Mouse (Mus musculus) forebrain, embryonic 12.5 days (tissue): ENCODE measurements around the gene Cmbl. TPM values are rescaled to one million over a fixed set of nuclear protein-coding genes. Genes with fewer than 3 reads are reported as not detected.

ENCODE experiments used
- ATAC-seq: fragments of 200-750 bp; cut with Nextera tagmentation; 2 replicates; pipeline ENCODE4 v1.8.0; 2017; ENCODE audit warnings: moderate TSS enrichment; ENCODE audit not compliant: low FRiP score
- H3K27ac ChIP-seq: fragments of 300-500 bp; sonication (generic); 2 replicates; pipeline ENCODE4 v1.5.1; 2016; ENCODE audit warnings: mild to moderate bottlenecking
- H3K27me3 ChIP-seq: fragments of 300-500 bp; sonication (generic); 2 replicates; pipeline ENCODE4 v1.6.1; 2016; ENCODE audit warnings: mild to moderate bottlenecking
- H3K36me3 ChIP-seq: fragments of 300-500 bp; sonication (generic); replicated peaks from 2 replicates; pipeline ENCODE4 v1.6.1; 2016; ENCODE audit warnings: mild to moderate bottlenecking
- H3K4me1 ChIP-seq: fragments of 300-500 bp; sonication (generic); 2 replicates; pipeline ENCODE4 v1.6.1; 2016
- H3K4me2 ChIP-seq: fragments of 300-500 bp; sonication (generic); 2 replicates; pipeline ENCODE4 v1.6.1; 2016; ENCODE audit warnings: mild to moderate bottlenecking, moderate library complexity
- H3K4me3 ChIP-seq: fragments of 300-500 bp; sonication (generic); replicated peaks from 2 replicates; pipeline ENCODE4 v1.5.1; 2016; ENCODE audit warnings: mild to moderate bottlenecking
- H3K9ac ChIP-seq: fragments of 300-500 bp; sonication (generic); 2 replicates; pipeline ENCODE4 v1.6.1; 2016; ENCODE audit warnings: mild to moderate bottlenecking
- H3K9me3 ChIP-seq: fragments of 300-500 bp; sonication (generic); 2 replicates; pipeline ENCODE4 v1.6.1; 2016
- WGBS: fragments of 180-500 bp; shearing (Covaris S2); methylation state at CpG from one replicate; pipeline ENCODE4 v1.1.7; 2016; 5-methylcytosine and 5-hydroxymethylcytosine counted together
- polyA plus RNA-seq: library from polyadenylated mRNA; unstranded; fragments of >200 nt; fragmentation: Nextera tagmentation; extraction: Ambion mirVana; gene quantifications from 2 replicates; pipeline ENCODE4 v1.2.1, GENCODE M21; 2016

Gene Cmbl
- polyA plus RNA-seq, 1 experiment from 2014 or later = 2.1 TPM

DNA sequence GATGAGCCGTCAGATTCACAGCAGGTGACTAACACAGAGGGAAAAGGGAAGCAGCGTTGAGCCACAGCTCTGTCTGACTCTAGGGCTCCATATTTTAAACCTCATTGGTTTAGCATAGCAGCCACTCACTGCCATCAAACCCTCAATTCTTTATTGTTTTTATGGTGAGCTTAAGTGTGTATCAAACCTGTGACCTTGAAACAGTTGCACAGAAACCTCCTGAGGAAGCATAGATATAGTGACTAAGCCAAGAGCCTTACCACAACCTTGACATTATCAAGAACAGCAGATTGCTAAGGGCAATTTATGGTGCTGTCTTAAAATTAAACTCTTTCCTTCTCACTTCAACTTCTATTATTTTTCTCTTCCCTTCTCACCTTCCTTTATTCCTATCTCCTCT, 31.7 kb upstream of the Cmbl start:
- Histone ChIP-seq H3K4me1 (peaks cover 31% of the 10 kb centered on the region), H3K27me3 (no peaks in the 10 kb centered on the region), H3K27ac (no peak overlapping the region), H3K9me3 (no peaks in the 10 kb centered on the region), H3K36me3 (no peaks in the 10 kb centered on the region), H3K9ac (no peak overlapping the region), H3K4me3 (no peak overlapping the region), H3K4me2 (no peak overlapping the region)
- 83% methylated on average over 2 of the region's 2 CpGs for WGBS
- no peak for ATAC-seq

DNA sequence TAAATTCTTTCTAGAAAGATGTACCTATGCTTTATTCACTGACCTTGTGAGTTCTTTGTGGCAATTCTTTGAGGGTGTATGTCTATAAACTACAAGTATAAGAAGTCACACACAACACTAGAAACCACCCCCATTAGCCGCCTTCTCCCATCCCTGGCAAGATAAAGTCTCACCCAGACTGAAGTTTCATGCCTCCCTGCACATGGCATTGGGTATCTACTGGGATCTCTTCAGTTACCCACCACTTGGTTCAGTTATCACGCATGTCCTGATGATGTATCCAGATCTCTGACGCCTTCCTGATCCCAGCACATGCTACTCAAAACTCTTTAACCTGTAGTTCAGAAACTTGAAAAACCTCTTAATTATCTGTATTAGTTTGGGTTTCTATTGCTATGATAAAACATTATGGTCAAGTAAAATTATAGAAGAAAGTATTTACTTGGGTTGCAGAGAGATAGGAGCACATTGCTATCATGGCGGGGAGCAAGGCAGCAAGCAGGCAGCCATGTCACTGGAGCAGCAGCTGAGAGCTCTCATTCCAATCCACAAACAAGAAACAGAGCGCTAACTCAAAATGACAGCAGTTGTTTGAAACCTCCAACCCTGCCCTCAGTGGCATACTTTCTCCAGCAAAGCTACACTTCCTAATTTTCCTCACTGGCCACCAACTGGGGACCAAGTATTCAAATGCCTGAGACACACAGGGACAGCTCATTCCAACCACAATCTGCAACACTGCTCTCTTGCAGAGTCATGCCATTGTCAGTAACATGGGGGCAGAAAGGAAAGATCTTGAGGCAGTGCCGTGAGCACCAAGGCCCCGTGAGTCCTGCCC, 30.5 kb upstream of the Cmbl start:
- Histone ChIP-seq H3K4me2 (no peak overlapping the region), H3K27ac (peak overlapping the region; percentile 77; the same call in 1 of the 2 replicates), H3K9me3 (no peaks in the 10 kb centered on the region), H3K4me3 (no peak overlapping the region), H3K4me1 (peaks cover 22% of the 10 kb centered on the region), H3K36me3 (no peaks in the 10 kb centered on the region), H3K27me3 (no peaks in the 10 kb centered on the region), H3K9ac (no peak overlapping the region)
- WGBS = 87% methylated on average over 7 of the region's 7 CpGs
- ATAC-seq = no peak

DNA sequence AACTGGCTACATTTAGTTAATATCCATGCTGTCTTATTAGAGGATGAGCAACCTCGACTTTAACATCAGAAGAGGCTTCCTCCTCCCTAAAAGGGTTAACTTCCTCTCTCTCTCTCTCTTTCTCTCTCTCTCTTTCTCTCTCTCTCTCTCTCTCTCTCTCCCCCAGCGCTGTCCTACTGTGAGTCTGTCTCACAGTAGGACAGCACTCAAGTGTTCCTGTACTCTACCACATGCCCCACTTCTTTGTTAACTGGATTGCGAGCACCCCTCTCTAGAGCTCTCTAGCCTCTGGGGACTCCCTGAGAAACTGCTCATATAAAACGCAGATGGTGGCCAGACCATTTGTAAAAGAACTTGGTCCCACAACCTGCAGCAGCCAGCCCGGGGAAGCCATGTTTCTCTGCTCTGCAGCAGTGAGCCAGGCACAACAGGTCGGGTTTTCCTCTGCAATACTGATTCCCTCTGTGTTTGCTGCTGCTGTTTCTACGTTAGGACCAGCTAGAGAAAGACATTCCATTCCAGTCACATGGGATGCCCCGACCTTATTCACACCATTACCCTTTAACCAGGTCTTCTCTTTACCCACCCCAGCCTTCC, 29.8 kb upstream of the Cmbl start:
- Histone ChIP-seq H3K9me3 (no peaks in the 10 kb centered on the region), H3K27me3 (no peaks in the 10 kb centered on the region), H3K36me3 (no peaks in the 10 kb centered on the region), H3K4me3 (no peak overlapping the region), H3K4me1 (peaks cover 22% of the 10 kb centered on the region), H3K27ac (peak overlapping the region; percentile 77), H3K9ac (no peak overlapping the region), H3K4me2 (peak overlapping the region; percentile 30; the same call in 1 of the 2 replicates)
- no peak for ATAC-seq
- WGBS = 26% methylated on average over 8 of the region's 8 CpGs

DNA sequence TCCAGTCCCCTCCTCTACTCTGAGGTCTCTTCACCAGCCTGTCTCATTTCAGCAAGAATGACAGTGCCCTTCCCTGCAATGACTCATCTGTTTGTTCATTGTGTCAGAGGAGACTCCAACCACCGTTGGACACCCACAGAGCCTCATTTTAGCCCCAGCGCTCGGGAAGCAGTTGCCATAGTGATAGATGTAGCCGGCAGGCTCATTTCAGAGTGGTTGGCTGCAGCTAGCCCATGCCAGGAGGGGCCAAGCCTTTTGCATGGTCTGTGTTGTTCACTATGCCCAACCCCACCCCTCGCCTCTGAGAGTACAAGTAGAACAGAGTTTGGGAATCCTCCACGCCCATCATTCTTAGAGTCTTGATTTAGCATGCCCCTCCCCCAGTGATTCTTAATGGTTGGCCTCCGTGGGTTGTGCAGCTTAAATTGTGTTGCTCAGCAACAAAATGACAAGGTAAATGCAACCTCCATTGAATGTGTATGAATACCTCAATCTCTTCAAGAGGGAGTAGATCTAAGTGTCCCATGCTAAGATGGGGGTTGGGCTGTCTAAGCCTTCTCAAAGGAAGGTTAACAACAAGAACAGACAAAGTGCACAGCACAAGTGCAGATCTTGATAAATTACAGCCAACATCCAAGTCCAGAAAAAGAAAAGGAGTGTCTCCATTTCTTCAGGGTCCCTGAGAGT, 29.0 kb upstream of the Cmbl start:
- no peaks in the 10 kb centered on the region for H3K9me3 ChIP-seq
- H3K9ac ChIP-seq = no peak overlapping the region
- peak overlapping the region; percentile 30 for H3K4me2 ChIP-seq
- no peak overlapping the region for H3K4me3 ChIP-seq
- peak overlapping the region; percentile 77 for H3K27ac ChIP-seq
- 5% methylated on average over 7 of the region's 7 CpGs for WGBS
- H3K36me3 ChIP-seq = no peaks in the 10 kb centered on the region
- peak; percentile 85 for ATAC-seq
- no peaks in the 10 kb centered on the region for H3K27me3 ChIP-seq
- H3K4me1 ChIP-seq = peaks cover 22% of the 10 kb centered on the region

DNA sequence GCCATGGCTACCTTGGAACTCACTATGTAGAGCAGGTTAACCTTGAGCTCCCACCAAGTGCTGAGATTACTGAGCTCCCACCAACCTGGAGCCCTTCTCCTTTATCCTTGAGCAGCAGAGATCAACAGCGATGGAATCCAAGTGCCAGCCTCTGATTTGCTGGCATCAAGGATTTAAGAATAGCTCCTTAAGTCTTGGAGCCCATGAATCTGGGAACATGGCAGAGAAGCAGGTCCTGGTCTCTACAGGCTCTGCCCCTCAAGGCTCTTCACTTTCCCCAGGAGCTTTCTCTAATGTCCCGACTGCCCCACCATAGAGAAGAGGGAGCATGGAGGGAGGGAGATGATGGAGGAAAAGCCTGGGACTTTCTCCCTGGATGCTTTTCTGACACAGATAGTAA, 27.5 kb upstream of the Cmbl start:
- WGBS = 100% methylated on average over 2 of the region's 2 CpGs
- no peak overlapping the region for H3K4me2 ChIP-seq
- H3K4me3 ChIP-seq = no peak overlapping the region
- H3K36me3 ChIP-seq = no peaks in the 10 kb centered on the region
- no peaks in the 10 kb centered on the region for H3K27me3 ChIP-seq
- H3K27ac ChIP-seq = no peak overlapping the region
- H3K9me3 ChIP-seq = no peaks in the 10 kb centered on the region
- H3K4me1 ChIP-seq = peaks cover 34% of the 10 kb centered on the region
- H3K9ac ChIP-seq = no peak overlapping the region
- ATAC-seq = no peak

DNA sequence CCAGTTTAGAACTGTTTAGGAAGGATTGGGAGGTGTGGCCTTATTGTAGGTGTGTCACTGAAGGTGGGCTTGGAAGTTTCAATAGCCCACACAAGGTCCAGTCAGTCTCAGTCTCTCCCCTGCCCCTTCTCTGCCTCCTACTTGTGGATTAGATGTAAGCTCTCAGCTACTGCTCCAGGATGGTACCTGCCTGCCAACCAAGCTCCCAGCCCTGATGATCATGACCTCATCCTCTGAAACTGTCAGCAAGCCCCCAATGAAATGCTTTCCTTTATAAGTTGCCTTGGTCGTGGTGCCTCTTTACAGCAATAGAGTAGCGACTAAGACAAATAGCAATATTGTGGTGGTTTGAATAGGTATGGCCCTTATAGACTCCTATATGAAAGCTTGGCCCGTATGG, 26.8 kb upstream of the Cmbl start:
- no peak overlapping the region for H3K4me3 ChIP-seq
- H3K4me2 ChIP-seq = no peak overlapping the region
- H3K27ac ChIP-seq = no peak overlapping the region
- ATAC-seq = no peak
- peaks cover 38% of the 10 kb centered on the region for H3K4me1 ChIP-seq
- no peaks in the 10 kb centered on the region for H3K36me3 ChIP-seq
- no peaks in the 10 kb centered on the region for H3K27me3 ChIP-seq
- WGBS = 81% methylated on average over 3 of the region's 3 CpGs
- no peak overlapping the region for H3K9ac ChIP-seq
- H3K9me3 ChIP-seq = no peaks in the 10 kb centered on the region

DNA sequence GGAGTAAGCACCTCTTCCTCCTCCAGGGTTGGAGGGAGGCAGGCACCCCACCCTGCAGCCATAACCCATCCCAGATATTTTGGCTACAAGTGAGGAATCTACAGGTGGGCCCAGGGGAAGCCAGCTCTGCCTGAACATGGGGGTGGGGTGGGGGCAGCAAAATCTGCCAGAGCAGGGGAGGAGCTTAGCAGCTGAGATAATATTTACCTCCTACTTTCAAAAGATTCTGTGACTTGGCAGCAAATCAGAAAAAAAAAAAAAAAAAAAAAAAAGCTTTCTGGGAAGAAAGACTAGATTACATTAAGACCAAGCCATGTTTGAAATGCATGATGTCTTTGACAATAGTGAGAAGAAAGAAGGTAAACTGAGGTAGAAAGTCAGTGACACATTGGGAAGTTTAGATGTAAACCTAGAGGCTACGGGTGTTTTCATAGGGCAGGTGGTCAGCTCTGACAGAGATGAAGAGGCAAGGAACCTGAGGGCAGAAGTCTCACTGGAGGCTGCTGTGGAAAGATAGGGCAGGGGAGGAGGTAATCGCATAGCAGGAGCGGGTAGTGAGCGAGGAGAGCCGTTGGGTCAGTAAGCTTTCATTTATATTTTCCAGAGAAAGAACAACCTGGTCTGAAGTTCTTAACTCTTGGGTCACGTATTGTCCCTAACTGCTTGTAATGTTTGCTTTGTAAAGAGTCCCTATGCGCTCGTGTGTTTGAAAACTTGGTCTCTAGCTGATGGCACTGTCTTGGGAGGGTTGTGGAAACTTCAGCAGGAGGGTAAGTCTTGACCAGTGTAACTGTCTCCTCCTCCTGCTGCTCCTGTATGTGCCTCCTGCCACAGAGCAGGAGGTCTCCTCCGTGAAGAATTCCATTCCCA, 25.3 kb upstream of the Cmbl start:
- no peak for ATAC-seq
- H3K27me3 ChIP-seq = no peaks in the 10 kb centered on the region
- WGBS = 77% methylated on average over 9 of the region's 9 CpGs
- peaks cover 38% of the 10 kb centered on the region for H3K4me1 ChIP-seq
- no peak overlapping the region for H3K4me3 ChIP-seq
- H3K36me3 ChIP-seq = no peaks in the 10 kb centered on the region
- no peak overlapping the region for H3K4me2 ChIP-seq
- H3K9ac ChIP-seq = no peak overlapping the region
- no peaks in the 10 kb centered on the region for H3K9me3 ChIP-seq
- H3K27ac ChIP-seq = 0 out of 2 replicates have a peak overlapping the region, but pooled peaks have one; percentile 13

DNA sequence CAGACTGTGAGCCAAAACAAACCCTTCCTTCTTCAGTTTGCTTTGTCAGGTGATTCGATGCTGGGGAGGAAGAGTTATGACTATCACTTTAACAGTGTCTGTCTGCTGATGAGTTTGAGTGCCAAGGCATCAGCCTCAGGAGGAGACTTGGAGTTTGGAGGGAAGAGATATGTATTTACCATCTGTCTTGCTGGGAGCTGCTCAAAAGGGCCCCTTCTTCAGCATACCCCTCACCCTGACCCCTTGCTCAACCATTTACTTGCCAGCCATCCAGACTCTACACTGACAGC, 24.7 kb upstream of the Cmbl start:
- ATAC-seq = no peak

DNA sequence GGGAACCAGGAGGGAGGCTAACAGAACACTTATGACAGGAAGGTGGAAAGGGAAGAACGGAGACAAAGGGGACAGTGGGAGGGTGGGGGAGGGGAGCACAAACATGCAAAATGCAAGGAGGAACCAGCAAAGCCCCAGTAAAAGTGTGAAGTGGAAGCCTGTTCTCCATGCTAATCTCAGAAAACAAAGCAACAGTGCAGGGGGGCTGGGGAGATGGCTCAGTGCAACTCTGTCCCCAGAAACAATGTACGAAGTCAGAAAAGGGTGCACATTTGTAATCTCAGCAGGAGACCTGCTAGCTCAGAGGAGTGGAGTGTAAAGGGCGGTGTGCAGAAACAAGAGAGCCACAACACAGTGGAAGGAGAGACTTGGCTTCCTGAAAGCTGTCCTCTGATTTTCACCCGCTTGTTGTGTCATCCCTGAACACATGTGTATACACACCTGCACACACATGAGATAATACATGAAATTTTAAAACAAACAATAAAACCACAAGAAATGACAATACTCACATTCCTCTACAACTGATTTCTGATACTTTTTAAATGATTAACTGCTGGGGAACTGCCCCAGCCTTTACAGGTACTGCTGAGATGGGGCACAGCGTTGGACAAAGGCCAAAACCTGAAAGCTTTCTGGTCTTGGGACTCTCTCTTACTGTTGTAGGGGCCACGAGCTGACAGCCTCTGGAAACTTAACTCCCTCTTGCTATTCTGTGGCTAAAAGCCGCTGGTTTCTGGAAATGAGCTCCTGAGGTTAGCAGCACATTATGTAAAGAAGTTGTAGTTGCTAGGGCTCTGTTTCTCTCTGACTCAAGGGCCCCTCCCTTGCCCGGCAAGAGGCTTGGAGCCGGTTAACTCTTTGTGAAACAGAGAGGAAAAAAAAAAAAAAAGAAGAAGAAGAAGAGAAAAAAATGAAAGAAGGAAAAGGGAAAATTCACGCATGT, 22.9 kb upstream of the Cmbl start:
- Histone ChIP-seq H3K4me2 (peak overlapping the region; percentile 30), H3K27me3 (no peaks in the 10 kb centered on the region), H3K9ac (peak overlapping the region; percentile 25; the same call in 1 of the 2 replicates), H3K27ac (peak overlapping the region; percentile 69), H3K4me1 (peaks cover 18% of the 10 kb centered on the region), H3K9me3 (no peaks in the 10 kb centered on the region), H3K36me3 (no peaks in the 10 kb centered on the region), H3K4me3 (no peak overlapping the region)
- 7% methylated on average over 10 of the region's 10 CpGs for WGBS
- peak; percentile 54 for ATAC-seq

More for the DNA sequence above, 24.7 kb upstream of the Cmbl start:
- H3K4me1 ChIP-seq = peaks cover 32% of the 10 kb centered on the region
- no peaks in the 10 kb centered on the region for H3K36me3 ChIP-seq
- H3K27ac ChIP-seq = 0 out of 2 replicates have a peak overlapping the region, but pooled peaks have one; percentile 13
- H3K27me3 ChIP-seq = no peaks in the 10 kb centered on the region
- H3K9ac ChIP-seq = no peak overlapping the region
- no peaks in the 10 kb centered on the region for H3K9me3 ChIP-seq
- WGBS = 73% methylated on average over 1 of the region's 1 CpGs
- H3K4me3 ChIP-seq = no peak overlapping the region
- H3K4me2 ChIP-seq = no peak overlapping the region

DNA sequence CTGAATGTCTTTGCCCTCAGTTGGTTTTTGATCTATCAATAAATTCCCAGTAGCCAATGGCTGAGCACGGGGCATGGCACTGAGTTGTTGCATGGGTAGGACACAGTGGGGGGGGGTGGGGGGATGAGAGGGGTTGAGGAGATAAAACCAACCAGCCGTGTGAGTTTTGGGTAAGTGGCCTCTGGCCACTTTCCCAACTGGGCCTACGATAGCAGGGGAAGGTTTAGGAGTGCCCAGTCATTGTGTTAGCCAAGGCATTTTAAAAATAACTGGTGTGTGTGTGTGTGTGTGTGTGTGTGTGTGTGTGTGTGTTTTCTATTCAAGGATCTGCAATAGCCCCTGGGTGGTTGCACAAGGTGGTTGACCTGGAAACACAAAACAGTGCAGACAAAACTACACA, 21.9 kb upstream of the Cmbl start:
- WGBS = 6% methylated on average over 3 of the region's 3 CpGs
- no peak overlapping the region for H3K9ac ChIP-seq
- ATAC-seq = 0 out of 2 replicates have a peak, but pooled peaks have one; percentile 25
- H3K4me2 ChIP-seq = no peak overlapping the region
- H3K4me3 ChIP-seq = no peak overlapping the region
- peaks cover 18% of the 10 kb centered on the region for H3K4me1 ChIP-seq
- H3K27me3 ChIP-seq = no peaks in the 10 kb centered on the region
- no peaks in the 10 kb centered on the region for H3K36me3 ChIP-seq
- H3K9me3 ChIP-seq = no peaks in the 10 kb centered on the region
- H3K27ac ChIP-seq = no peak overlapping the region

DNA sequence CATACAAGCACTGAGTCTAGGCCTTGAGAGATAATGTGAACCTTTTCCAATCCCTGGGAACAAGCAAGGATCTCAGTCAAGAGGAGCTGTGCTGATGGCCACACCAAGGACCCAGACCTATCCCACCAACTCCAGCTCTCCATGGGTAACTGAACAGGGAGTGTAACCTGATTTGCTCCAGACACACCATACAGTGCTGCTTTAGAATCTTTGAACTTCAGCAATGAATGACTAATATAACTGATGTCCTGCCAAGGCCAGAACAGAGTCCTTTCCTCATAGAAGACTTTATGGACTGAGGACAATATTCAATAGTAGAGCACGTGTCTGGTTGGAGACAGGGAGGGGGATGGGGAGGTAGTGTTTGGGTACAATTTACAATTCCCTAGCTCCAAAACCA, 20.1 kb upstream of the Cmbl start:
- no peak overlapping the region for H3K4me3 ChIP-seq
- H3K9me3 ChIP-seq = no peaks in the 10 kb centered on the region
- H3K4me1 ChIP-seq = peaks cover 18% of the 10 kb centered on the region
- H3K27ac ChIP-seq = no peak overlapping the region
- no peak overlapping the region for H3K9ac ChIP-seq
- no peak for ATAC-seq
- H3K4me2 ChIP-seq = no peak overlapping the region
- WGBS = 84% methylated on average over 1 of the region's 1 CpGs
- no peaks in the 10 kb centered on the region for H3K36me3 ChIP-seq
- no peaks in the 10 kb centered on the region for H3K27me3 ChIP-seq
